Comparison of ENCODE assay signal across 14 mouse cellular contexts in genomic region chr11:18982331-18982730, GRCm38 (mm10). TPM values are rescaled to one million over a fixed set of nuclear protein-coding genes. Genes with fewer than 3 reads are reported as not detected.
DNase-seq lines count a peak whose midpoint lies in the region; ATAC-seq and TF ChIP-seq lines count a peak whose summit lies in the region.
"Had no signal": no experiment of that assay in that cellular context is flagged by ENCODE, and none has a peak within 500 bp of the region (broad histone marks: within the 10 kb centered on the region; RNA-seq: fewer than 3 reads in every experiment).

No protein-coding gene starts in this region.

- H3K9ac ChIP-seq in lung, embryonic 14.5 days = no peak overlapping the region
- H3K9ac ChIP-seq in forebrain, embryonic 12.5 days = no peak overlapping the region
- H3K9ac ChIP-seq: embryonic facial prominence, embryonic 15.5 days had no signal

- ATAC-seq in lung, embryonic 14.5 days (ENCODE audit: insufficient read depth) = peak; percentile 31; the same call in 1 of the 2 replicates
- ATAC-seq in forebrain, embryonic 12.5 days (ENCODE audit: low FRiP score) = peak; percentile 80

- H3K27ac ChIP-seq in heart, embryonic 10.5 days = peak overlapping the region; percentile 75
- H3K27ac ChIP-seq in lung, embryonic 14.5 days (ENCODE audit: low read depth) = 0 out of 2 replicates have a peak overlapping the region, but pooled peaks have one; percentile 12
- 0 out of 2 replicates have a peak overlapping the region, but pooled peaks have one; percentile 8 for H3K27ac ChIP-seq in forebrain, embryonic 12.5 days
- H3K27ac ChIP-seq in limb, embryonic 10.5 days = peak overlapping the region; percentile 64
- H3K27ac ChIP-seq: embryonic facial prominence, embryonic 15.5 days had no signal

- no peak overlapping the region for H3K4me3 ChIP-seq in heart, embryonic 10.5 days
- no peak overlapping the region for H3K4me3 ChIP-seq in lung, embryonic 14.5 days (ENCODE audit: low read depth, low read length)
- no peak overlapping the region for H3K4me3 ChIP-seq in forebrain, embryonic 12.5 days (replicated peaks)
- H3K4me3 ChIP-seq in limb, embryonic 10.5 days = no peak overlapping the region
- H3K4me3 ChIP-seq: embryonic facial prominence, embryonic 15.5 days had no signal

- no peak for TF ChIP-seq CTCF in lung, embryonic 14.5 days (IDR thresholded peaks at IDR 0.05; ENCODE audit: low read depth)

- no peaks in the 10 kb centered on the region for H3K9me3 ChIP-seq in heart, embryonic 10.5 days
- H3K9me3 ChIP-seq in lung, embryonic 14.5 days (ENCODE audit: low read depth, low read length) = no peaks in the 10 kb centered on the region
- H3K9me3 ChIP-seq in forebrain, embryonic 12.5 days = no peaks in the 10 kb centered on the region
- no peaks in the 10 kb centered on the region for H3K9me3 ChIP-seq in limb, embryonic 10.5 days (replicated peaks)
- H3K9me3 ChIP-seq: embryonic facial prominence, embryonic 15.5 days had no signal

- 63% methylated on average over 3 of the region's 3 CpGs for whole genome bisulfite sequencing in heart, embryonic 10.5 days
- 36% methylated on average over 3 of the region's 3 CpGs for WGBS in lung, embryonic 14.5 days
- 9% methylated on average over 3 of the region's 3 CpGs for WGBS in forebrain, embryonic 12.5 days
- 11% methylated on average over 3 of the region's 3 CpGs for WGBS in limb, embryonic 10.5 days

- no peak overlapping the region for H3K4me2 ChIP-seq in lung, embryonic 14.5 days
- H3K4me2 ChIP-seq in forebrain, embryonic 12.5 days = no peak overlapping the region
- H3K4me2 ChIP-seq: embryonic facial prominence, embryonic 15.5 days had no signal

- peaks cover 55% of the 10 kb centered on the region for H3K36me3 ChIP-seq in heart, embryonic 10.5 days
- peaks cover 49% of the 10 kb centered on the region for H3K36me3 ChIP-seq in lung, embryonic 14.5 days (ENCODE audit: insufficient read depth)
- H3K36me3 ChIP-seq in forebrain, embryonic 12.5 days (replicated peaks) = peaks cover 10% of the 10 kb centered on the region; the same call in 1 of the 2 replicates
- peaks cover 64% of the 10 kb centered on the region for H3K36me3 ChIP-seq in limb, embryonic 10.5 days

- H3K27me3 ChIP-seq in heart, embryonic 10.5 days (ENCODE audit: insufficient read depth, poor library complexity, severe bottlenecking) = no peaks in the 10 kb centered on the region
- H3K27me3 ChIP-seq in lung, embryonic 14.5 days (ENCODE audit: insufficient read depth, low read length) = no peaks in the 10 kb centered on the region
- H3K27me3 ChIP-seq in forebrain, embryonic 12.5 days = no peaks in the 10 kb centered on the region
- no peaks in the 10 kb centered on the region for H3K27me3 ChIP-seq in limb, embryonic 10.5 days (ENCODE audit: low read depth, poor library complexity, severe bottlenecking)
- H3K27me3 ChIP-seq: embryonic facial prominence, embryonic 15.5 days had no signal

- peaks cover 72% of the 10 kb centered on the region for H3K4me1 ChIP-seq in heart, embryonic 10.5 days
- H3K4me1 ChIP-seq in lung, embryonic 14.5 days (ENCODE audit: insufficient read depth) = no peaks in the 10 kb centered on the region
- H3K4me1 ChIP-seq in forebrain, embryonic 12.5 days = peaks cover 32% of the 10 kb centered on the region
- H3K4me1 ChIP-seq in limb, embryonic 10.5 days = peaks cover 41% of the 10 kb centered on the region

- DNase-seq in heart, embryonic 10.5 days (ENCODE audit: low spot score) = peak; percentile 61
- no peak for DNase-seq in heart, adult 9 months (ENCODE audit: low spot score in 2 of 2)
- DNase-seq in lung, embryonic 14.5 days = no peak
- no peak for DNase-seq in lung, postnatal 25 days (ENCODE audit: low spot score)
- DNase-seq in limb, embryonic 10.5 days (ENCODE audit: low spot score) = peak; percentile 46
- no peak for DNase-seq in adrenal gland, postnatal 14 days
- DNase-seq in adrenal gland, adult 18-20 months (ENCODE audit: low spot score in 2 of 2) = no peak
- DNase-seq: adrenal gland, adult 2 months; cerebellum, adult 11-12 months; gastrocnemius, postnatal 10 days; kidney, postnatal 36 days; lung, adult 18-20 months had no signal

RNA-seq across cellular contexts. Expression of gene Meis1, which starts 36.5 kb away (rescaled TPM):
- 111 and 139 TPM in 2 replicates for polyA plus RNA-seq in heart, embryonic 10.5 days (2016; fragmentation: Nextera tagmentation; extraction: Ambion mirVana)
- 122 and 132 TPM in 2 replicates for polyA plus RNA-seq in lung, embryonic 14.5 days (2014; fragmentation: Nextera tagmentation; extraction: Ambion mirVana)
- 40.4 and 44.8 TPM in 2 replicates for polyA plus RNA-seq in forebrain, embryonic 12.5 days (2016; fragmentation: Nextera tagmentation; extraction: Ambion mirVana)
- 109 and 119 TPM in 2 replicates for polyA plus RNA-seq in limb, embryonic 10.5 days (2016; fragmentation: Nextera tagmentation; extraction: Ambion mirVana)
- total RNA-seq in adrenal gland, postnatal 14 days (2021) = 57.0 and 57.5 TPM in 2 replicates
- total RNA-seq in adrenal gland, adult 18-20 months (2021) = 10 to 100 TPM; 31.2 to 49.4 TPM

Comparison
In these comparisons a context has a peak if more than half of its experiments do, and no peak if none do; other contexts are left out.
1. DNase-seq: peak in heart, embryonic 10.5 days (single experiment) and limb, embryonic 10.5 days (single experiment); none in heart, adult 9 months (0 of 2), lung, embryonic 14.5 days (single experiment), lung, postnatal 25 days (single experiment), adrenal gland, postnatal 14 days (single experiment) and adrenal gland, adult 18-20 months (0 of 2).
2. H3K27ac ChIP-seq: peak in every context shown above with its lines; median percentile 75 in heart, embryonic 10.5 days; 64 in limb, embryonic 10.5 days; 12 in lung, embryonic 14.5 days; 8 in forebrain, embryonic 12.5 days.